Mouse (Mus musculus) fibroblast of lung, adult 2 months (primary cell): Measurements from ENCODE around the gene Uqcc2.

Experiments
- DNase-seq: peaks from one replicate; pipeline ENCODE4 v3.0.0-alpha.2; 2011; ENCODE audit warnings: low read depth

Uqcc2 gene

GRCm38 (mm10) chr17:27077133-27077532 lies 56.6 kb downstream of the Uqcc2 start:
- no peak for DNase-seq

GRCm38 (mm10) chr17:27074849-27075745 lies 58.6 kb downstream of the Uqcc2 start:
- no peak for DNase-seq

- no peak for DNase-seq
Observed at GRCm38 (mm10) chr17:27074236-27074635, 59.5 kb downstream of the Uqcc2 start.

GRCm38 (mm10) chr17:27073778-27074177 lies 59.9 kb downstream of the Uqcc2 start:
- no peak for DNase-seq

GRCm38 (mm10) chr17:27073126-27073525 lies 60.6 kb downstream of the Uqcc2 start:
- DNase-seq: no peak
